Mouse (Mus musculus): ENCODE measurements around the gene Pom121l2.

DNA sequence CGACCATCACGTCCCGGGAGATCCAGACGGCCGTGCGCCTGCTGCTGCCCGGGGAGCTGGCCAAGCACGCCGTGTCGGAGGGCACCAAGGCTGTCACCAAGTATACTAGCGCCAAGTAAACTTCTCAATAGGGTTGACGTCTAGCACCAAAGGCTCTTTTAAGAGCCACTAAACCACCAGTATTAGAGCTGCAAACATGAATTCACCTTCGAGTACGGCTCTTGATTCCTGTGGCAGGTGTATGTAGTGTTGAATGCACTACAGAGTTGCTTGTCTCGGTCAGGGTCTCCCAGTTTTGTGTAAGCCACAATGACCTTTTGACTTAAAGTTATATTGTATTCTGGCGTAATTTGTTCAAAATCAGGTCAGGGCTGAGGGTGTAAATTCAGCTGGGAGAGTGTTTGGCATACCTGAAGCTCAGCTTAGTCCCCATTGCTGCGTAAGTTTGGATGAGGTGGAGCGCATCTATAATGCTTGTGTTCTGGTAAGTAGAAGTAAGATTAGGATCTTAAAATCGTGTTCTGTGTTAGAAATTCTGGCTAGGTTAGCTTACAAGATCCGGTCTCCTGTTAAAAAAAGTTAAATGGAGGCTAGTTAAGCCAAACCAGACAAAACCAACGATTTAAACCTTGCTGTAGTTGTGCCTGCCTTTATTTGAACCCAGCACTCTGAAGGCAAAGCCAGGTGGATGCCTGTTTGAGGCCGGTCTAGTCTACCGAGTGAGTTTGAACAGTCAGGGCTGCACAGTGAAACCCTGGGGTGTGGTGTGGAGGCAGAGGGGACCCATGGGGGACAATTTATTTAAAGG, 55.4 kb downstream of the Pom121l2 start:
- TF ChIP-seq POLR2A (IDR thresholded peaks at IDR 0.05; ENCODE audit: borderline replicate concordance, low read depth, low read length) (no peak), CTCF (IDR thresholded peaks at IDR 0.05; ENCODE audit: low read depth, low read length) (no peak)
